ENCODE assay signal across 8 mouse cellular contexts in genomic region chr16:46009717-46010116, GRCm38 (mm10). TPM values are rescaled to one million over a fixed set of nuclear protein-coding genes. Genes with fewer than 3 reads are reported as not detected.
DNase-seq lines count a peak whose midpoint lies in the region; ATAC-seq lines count a peak whose summit lies in the region.

No protein-coding gene starts in this region.

- no peaks in the 10 kb centered on the region for H3K27me3 ChIP-seq in forebrain, embryonic 11.5 days (ENCODE audit: control insufficient read depth, insufficient read depth, low read length)
- no peaks in the 10 kb centered on the region for H3K27me3 ChIP-seq in liver, embryonic 13.5 days

- 0% methylated on average over 13 of the region's 13 CpGs for WGBS in forebrain, embryonic 11.5 days
- 3% methylated on average over 13 of the region's 13 CpGs for WGBS in liver, embryonic 13.5 days (ENCODE audit: insufficient replicate concordance)

- no peak overlapping the region for H3K27ac ChIP-seq in forebrain, embryonic 11.5 days (ENCODE audit: low read depth, low read length)
- no peak overlapping the region for H3K27ac ChIP-seq in liver, embryonic 13.5 days

- no peaks in the 10 kb centered on the region for H3K36me3 ChIP-seq in forebrain, embryonic 11.5 days (ENCODE audit: control insufficient read depth, insufficient read depth, low read length)
- H3K36me3 ChIP-seq in liver, embryonic 13.5 days: no peaks in the 10 kb centered on the region

- H3K9ac ChIP-seq in forebrain, embryonic 11.5 days (ENCODE audit: low read length): peak overlapping the region; percentile 68
- H3K9ac ChIP-seq in liver, embryonic 13.5 days: peak overlapping the region; percentile 66

- peak; percentile 43 for DNase-seq in left cerebral cortex, postnatal 4 days
- DNase-seq in left cerebral cortex, adult 18-20 months (ENCODE audit: low spot score in 2 of 2): no peak
- DNase-seq in forebrain, embryonic 11.5 days (ENCODE audit: low spot score): no peak
- DNase-seq in liver, embryonic 13.5 days: no peak
- DNase-seq in yolk sac, embryonic 10.5 days (ENCODE audit: low spot score): no peak
- DNase-seq in left cerebral cortex, adult 8-10 months (ENCODE audit: low spot score in 2 of 2): no peak
- DNase-seq in adrenal gland, postnatal 14 days: no peak

- H3K9me3 ChIP-seq in forebrain, embryonic 11.5 days (ENCODE audit: control insufficient read depth, low read length): no peaks in the 10 kb centered on the region
- no peaks in the 10 kb centered on the region for H3K9me3 ChIP-seq in liver, embryonic 13.5 days (replicated peaks)

- H3K4me3 ChIP-seq in forebrain, embryonic 11.5 days (ENCODE audit: low read depth, low read length): peak overlapping the region; percentile 60
- peak overlapping the region; percentile 61 for H3K4me3 ChIP-seq in liver, embryonic 13.5 days (replicated peaks)

- H3K4me2 ChIP-seq in forebrain, embryonic 11.5 days (ENCODE audit: low read depth, low read length, severe bottlenecking): peak overlapping the region; percentile 78
- H3K4me2 ChIP-seq in liver, embryonic 13.5 days: peak overlapping the region; percentile 73

- intact Hi-C loops in left cerebral cortex, postnatal 4 days (cut with DNase I): no loop called here

- ATAC-seq in cerebellum, adult (ENCODE audit: insufficient number of reproducible peaks, low FRiP score, low TSS enrichment): peak; percentile 65
- ATAC-seq in forebrain, embryonic 11.5 days (replicated peaks; ENCODE audit: low FRiP score): no peak
- peak; percentile 10 for ATAC-seq in liver, embryonic 13.5 days (ENCODE audit: low read depth)

- no peaks in the 10 kb centered on the region; the same call in 1 of the 2 replicates for H3K4me1 ChIP-seq in forebrain, embryonic 11.5 days (replicated peaks; ENCODE audit: control insufficient read depth, insufficient read depth, low read length)
- H3K4me1 ChIP-seq in liver, embryonic 13.5 days (replicated peaks): peaks cover 14% of the 10 kb centered on the region

RNA-seq across cellular contexts. Expression of gene Plcxd2, which starts 0.3 kb away (rescaled TPM):
- 10 to 100 TPM; 72.0 to 77.1 TPM for total RNA-seq in left cerebral cortex, postnatal 4 days (2021)
- 10 to 100 TPM; 71.3 to 82.2 TPM for total RNA-seq in left cerebral cortex, adult 18-20 months (2021)
- 6.2 and 8.1 TPM in 2 replicates for polyA plus RNA-seq in forebrain, embryonic 11.5 days (2014; fragmentation: Nextera tagmentation; extraction: Ambion mirVana)
- polyA plus RNA-seq in liver, embryonic 13.5 days (2015; fragmentation: Nextera tagmentation; extraction: Ambion mirVana): 2.2 and 2.7 TPM in 2 replicates
- 10 to 100 TPM; 53.2 to 61.9 (median 56.1) TPM for total RNA-seq in left cerebral cortex, adult 8-10 months (2022)
- total RNA-seq in adrenal gland, postnatal 14 days (2021): 1.2 and 3.5 TPM in 2 replicates

RNA-seq across cellular contexts. Expression of gene Phldb2, which starts 56.3 kb away (rescaled TPM):
- 10 to 100 TPM; 10.9 to 11.9 TPM for total RNA-seq in left cerebral cortex, postnatal 4 days (2021)
- 1 to 10 TPM; 8.0 to 8.5 TPM for total RNA-seq in left cerebral cortex, adult 18-20 months (2021)
- polyA plus RNA-seq in forebrain, embryonic 11.5 days (2014; fragmentation: Nextera tagmentation; extraction: Ambion mirVana): 29.0 and 31.5 TPM in 2 replicates
- polyA plus RNA-seq in liver, embryonic 13.5 days (2015; fragmentation: Nextera tagmentation; extraction: Ambion mirVana): 12.9 and 14.1 TPM in 2 replicates
- total RNA-seq in left cerebral cortex, adult 8-10 months (2022): 1 to 10 TPM; 6.1 to 8.0 (median 7.6) TPM
- 32.7 and 37.4 TPM in 2 replicates for total RNA-seq in adrenal gland, postnatal 14 days (2021)

Comparison
In these comparisons a context has a peak if more than half of its experiments do, and no peak if none do; other contexts are left out.
1. RNA of gene Plcxd2, which starts 0.3 kb away (total RNA-seq): 71.3 to 82.2 TPM in left cerebral cortex, adult 18-20 months, 72.0 to 77.1 TPM in left cerebral cortex, postnatal 4 days and 53.2 to 61.9 TPM in left cerebral cortex, adult 8-10 months; 1.2 to 3.5 TPM in adrenal gland, postnatal 14 days; every median in the first group is over 10 times any median in the second.